Mouse (Mus musculus) E14TG2a.4 (cell line): ENCODE measurements around the gene Eme2.

Experiments used
- CTCF ChIP-seq: conservative IDR thresholded peaks from 2 replicates; pipeline ENCODE4 v1.5.1; 2014; ENCODE audit warnings: low read length
- POU5F1 ChIP-seq: IDR thresholded peaks from 2 replicates; pipeline ENCODE4 v1.6.1; 2014; ENCODE audit warnings: low read length, borderline replicate concordance

- TF ChIP-seq CTCF, result no peak
- no peak for TF ChIP-seq POU5F1
Measured at GRCm38 (mm10) chr17:24886932-24887271, 8.0 kb downstream of the Eme2 start.
